Mouse (Mus musculus) naive thymus-derived CD4-positive, alpha-beta T cell, adult 2 months (primary cell): Measurements from ENCODE around the gene Rnaseh2b.

ENCODE experiments used
- DNase-seq: peaks from one replicate; pipeline ENCODE4 v3.0.0-alpha.2; 2011; ENCODE audit warnings: low read depth

Gene Rnaseh2b

DNA sequence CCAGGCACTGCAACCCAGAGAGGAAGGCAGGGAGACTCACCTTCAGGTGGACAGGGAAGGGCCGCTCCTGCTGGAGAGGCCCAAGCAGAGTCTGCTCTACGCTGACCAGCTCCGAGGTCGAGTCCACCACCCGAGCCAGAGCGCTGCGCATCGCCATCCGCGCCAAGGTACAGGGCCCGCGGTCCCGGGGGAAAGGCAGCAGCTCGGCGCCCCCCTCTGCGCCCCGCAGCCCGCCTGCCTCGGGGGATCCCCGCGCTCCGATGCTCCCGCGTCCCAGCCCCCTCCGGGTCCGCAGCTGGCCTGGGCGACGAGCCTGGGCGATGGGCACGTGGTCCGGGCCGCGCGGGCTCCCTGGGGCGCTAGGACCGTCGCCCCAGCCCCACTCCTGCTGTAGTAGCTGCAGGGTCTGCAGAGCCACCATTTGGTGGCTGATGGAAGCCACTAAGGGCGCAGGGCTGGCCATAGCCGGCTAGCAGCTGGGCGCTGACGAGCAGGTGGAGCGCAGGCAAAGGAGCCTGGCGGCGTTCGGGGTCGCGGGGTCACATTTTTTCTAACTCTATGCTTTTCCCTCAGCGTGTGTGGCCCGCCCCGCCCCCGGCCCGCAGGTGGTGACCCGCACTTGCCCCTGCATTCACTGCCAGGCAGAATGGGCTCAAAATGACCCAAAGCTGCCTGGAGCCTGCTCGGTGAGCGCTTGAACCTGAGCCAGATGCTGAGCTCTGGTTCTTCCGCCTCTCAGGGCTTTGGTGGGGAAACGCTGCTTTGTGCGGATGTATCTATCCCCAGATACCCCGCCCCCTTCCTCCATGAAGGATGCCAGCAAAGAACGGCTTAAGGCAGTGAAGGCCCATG lies at the start of gene Rnaseh2b, which contains the start of gene Dleu7:
Rnaseh2b (plus strand) TSS at position 102 of the 852 bp plus-strand sequence.
Dleu7 (minus strand) TSS at position 560 of the 852 bp plus-strand sequence.
- peak; percentile 51 for DNase-seq

DNA sequence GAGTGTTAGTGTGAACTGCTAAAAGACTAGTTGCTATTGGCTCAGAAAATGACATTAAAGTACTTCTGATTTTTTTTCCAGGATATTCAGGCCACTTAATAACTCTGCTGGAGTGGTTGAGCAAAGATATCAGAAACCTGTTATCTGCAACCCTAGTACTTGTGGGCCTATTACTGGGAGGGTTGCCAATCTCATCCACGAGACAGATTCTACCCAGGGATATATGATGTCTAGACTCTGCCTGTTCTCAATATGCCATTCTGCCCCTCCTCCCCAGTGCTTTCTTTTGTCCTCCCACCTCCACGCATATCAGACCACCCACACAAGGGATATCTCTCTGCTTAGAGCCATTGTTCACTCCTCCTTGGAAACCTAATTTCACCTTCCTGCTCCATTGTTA lies 48.9 kb upstream of the Rnaseh2b start:
- no peak for DNase-seq

DNA sequence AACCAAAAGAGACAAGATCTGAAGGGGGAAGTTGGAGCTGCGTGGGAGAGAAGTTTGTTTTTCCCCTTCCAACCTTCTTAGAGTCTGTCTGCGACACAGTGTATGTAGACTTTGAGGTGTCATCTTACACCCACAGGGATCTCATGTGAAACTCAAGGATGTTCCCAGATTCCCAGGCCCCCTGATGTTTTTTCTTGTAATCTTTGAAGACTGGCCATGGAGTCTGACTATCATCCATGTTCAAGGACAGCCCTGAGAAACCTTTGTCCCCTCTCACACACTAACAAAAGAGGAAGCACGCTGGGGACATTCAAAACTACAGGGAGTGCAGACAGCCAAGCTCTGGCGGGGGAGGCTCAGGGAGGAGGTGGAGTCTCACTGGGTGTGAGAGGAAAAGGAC lies 46.8 kb upstream of the Rnaseh2b start:
- no peak for DNase-seq

DNA sequence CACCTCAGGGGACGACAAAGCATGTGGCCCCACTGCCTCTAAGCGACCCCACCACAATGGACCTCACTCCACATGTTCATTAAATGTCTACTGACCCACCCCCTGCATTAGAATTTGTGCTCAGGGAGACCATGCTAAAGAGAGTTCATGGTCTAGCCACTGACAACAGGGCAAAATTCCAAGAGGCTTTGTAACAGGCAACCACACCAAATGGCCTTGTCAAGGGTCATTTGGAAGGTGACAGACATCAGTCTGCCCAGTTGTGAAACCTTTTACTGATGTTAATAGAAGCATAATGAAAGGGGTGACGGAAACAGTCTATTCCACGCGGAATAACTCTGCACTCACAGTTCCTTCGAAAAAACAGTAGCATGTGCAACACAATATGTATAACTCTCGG lies 44.0 kb upstream of the Rnaseh2b start:
- no peak for DNase-seq

DNA sequence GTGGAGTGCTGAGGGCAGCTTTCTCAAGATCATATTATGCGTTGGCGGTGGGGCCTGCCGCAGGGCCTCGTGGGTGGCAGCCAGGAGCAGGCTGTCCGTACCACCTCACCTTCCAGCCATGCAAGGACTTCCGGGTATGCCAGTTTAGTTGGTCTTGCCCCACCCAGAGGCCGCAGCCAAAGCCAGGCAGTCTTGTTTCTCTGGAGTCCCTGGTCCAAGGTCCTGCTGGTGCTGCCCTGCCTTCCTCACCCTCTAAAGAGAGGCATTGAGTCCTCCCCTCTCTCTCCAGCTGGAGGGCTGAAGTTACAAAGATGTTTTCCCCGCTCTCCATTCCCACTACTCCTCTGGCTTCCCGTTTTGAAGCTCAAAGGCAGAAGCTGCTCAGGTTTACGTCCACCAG lies 43.6 kb upstream of the Rnaseh2b start:
- DNase-seq, result no peak

DNA sequence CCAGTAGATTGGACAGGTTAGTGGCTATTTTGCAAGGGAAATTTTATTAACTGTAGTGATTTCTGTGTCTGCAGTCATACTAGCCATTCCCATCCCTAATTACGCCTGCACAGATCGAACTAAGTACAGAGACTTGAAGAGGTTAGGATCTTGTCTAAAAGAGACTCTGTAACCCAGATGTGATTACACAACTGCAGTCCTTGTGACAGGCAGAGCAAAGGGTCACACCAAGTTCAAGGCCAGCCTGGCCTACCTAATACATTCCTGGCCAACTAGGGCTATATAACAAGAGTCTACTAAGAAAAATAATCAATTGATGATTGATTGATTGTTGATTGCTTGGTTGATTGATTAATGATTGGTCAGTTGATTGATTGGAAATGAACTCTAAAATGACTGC lies 43.1 kb upstream of the Rnaseh2b start:
- no peak for DNase-seq

DNA sequence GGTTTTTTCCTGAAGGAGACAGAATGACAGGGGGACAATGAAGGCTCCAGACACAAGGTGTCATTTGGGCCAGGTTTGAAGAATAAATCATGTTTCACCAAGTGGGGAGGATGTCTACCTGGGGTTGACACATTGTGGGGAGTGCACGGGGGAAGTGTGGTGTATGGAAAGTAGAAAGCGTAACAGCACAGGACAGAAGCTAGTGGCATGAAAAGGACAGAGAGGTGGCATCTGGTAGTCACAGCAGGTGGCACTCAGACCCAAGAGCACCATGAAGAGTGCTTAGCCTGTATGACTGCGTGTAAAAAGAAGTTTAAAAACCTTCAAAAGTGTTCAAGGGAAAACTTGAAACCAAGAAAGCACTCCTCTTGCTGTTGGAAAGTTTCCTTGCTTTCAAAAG lies 42.3 kb upstream of the Rnaseh2b start:
- no peak for DNase-seq

DNA sequence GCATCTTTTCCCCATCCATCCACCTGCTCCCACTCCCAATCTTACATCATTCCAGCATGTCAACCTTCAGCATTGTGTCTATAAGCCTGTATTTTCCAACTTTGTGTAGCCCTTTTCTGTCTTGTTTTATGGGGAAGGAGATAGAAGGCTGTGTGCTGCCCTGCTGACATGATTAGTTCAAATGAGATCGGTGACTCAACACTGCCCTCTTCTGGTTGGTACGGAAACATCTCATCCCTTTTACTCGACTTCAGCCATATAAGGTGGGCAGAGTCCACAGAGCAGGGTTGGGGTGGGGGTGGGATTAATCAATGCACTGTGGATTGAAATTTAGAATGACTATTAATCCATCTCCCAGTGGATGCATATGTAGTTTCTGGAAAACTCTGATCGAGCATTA lies 40.4 kb upstream of the Rnaseh2b start:
- DNase-seq, result peak; percentile 79

DNA sequence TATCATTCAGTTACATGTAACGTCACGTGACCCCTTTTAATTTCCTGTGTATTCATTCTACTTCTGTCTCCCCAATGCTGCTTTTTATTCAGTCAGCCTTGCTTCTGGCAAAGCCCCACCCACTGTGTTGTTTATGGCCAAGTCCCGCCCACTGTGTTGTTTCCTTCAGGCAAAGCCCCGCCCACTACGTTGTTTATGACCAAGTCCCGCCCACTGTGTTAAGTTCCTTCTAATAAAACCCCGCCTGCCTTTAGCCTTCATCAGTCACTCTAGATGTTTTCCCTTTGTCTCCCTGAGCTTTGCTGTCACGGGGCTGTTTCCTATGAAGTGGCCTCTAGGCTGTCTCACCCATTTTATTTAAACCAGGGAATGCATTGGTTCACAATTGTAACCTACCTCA lies 38.0 kb upstream of the Rnaseh2b start:
- no peak for DNase-seq

DNA sequence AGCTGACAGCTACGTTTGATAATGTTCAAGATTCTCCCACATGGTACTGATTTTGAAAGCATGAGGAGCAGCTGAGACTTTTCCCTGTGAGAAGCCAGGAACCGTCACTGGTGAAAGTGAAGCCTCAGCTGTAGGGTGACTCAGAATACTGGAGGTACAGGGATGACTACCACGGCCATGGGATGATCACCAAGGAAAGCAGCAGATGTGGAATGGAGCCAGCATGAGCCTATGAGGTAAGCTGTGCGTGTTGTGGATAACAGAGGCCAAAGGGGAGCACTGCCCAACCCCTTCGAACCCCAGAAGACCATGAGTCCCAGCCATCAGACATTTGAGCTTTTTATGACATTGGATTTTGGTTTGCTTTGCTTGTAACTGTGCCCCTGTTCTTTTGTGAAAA lies 36.3 kb upstream of the Rnaseh2b start:
- DNase-seq, result no peak

DNA sequence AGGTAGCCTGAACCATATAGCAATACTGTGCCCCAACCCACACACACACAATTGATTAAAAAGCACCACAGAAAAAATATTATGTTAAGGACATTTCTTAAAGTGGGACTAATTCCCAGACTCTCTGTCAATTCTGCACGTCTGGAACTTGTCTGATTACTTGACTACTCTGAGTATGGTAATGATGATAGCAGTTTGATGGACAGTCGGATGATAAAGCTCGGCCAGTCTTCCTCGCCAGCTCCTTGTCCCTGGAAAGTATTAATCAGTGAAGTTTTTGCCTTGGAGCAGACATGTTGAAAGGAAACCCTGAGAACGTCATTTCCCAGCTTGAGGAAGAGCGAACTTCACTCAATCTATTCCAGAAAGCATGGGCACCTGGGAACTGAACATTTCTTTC lies 34.3 kb upstream of the Rnaseh2b start:
- no peak for DNase-seq

DNA sequence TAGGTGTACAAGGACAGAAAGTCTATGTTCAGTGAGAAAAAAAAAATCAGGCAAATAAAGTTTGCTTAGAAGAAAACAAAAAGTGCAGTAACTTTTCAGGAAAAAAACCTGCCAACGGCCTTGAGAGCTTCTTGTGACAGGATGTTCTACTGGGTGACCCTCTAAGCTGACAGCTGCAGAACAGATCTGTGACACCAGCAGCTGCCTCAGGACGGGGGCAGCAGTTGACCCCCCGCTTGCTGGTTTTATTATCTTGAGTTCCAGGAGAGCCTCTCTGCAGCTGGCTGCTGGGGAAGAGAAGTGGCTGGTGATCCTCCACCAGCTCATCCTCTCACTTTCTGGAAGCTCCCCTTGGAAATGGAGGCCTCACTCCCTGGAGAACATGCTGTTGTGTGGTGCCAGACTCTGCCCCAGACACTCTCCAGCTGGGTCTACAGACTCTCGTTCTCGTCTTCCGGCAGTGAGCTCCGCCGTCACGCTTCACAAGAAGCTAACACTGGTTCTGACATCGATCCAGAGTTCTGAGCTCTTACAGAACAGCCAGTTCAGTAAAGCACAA lies 33.3 kb upstream of the Rnaseh2b start:
- no peak for DNase-seq

DNA sequence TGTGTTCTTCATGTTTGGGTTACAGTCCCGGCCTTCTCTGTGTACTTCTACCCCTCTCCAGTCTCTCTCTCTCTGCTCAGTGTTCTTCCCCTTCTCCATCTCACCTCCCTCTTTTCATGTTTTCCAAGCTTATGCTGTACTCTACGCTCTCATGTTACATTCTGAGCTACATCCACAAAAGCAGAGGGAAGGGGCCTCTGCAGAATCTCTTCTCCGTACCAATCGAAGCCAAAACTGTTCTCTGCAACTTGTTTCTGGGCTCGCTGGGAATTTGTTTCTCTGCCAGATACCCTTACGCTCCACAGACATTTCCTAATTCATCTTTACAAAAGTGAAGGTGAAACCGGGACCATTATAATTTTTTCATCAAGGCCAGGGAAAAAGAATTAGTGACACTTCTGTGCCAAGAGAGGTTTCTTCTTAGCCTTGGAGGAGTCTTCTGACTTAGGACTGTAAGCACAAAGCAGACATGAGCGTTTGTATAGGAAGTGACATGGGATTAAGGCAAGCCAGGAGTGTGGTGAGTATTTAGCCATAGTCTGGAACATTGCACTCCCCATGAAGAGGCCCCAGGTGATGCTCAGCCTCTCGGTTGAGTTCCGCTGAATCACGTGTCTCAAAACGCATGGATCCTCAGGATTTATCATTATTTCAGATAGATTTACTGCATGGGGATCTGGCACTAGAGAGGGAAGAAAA lies 21.5 kb upstream of the Rnaseh2b start:
- no peak for DNase-seq

DNA sequence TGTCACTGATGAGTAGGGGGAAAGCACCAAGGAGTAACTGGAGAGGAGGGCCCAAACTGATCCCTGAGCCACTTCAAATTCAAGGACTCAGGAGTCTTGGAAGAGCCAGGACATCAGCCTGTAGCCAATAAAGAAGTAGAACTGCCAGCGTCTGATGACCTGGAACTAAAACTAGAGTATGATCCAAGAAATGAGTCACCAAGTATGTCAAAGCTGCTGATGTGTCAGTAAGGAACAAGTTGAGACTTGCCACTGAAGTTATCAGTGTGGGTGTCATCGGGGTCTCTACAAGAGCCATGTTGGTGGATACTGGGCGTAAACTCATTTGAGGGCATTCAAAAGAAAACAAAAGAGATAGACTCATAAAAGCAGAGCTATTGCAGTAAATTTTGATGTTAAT lies 18.8 kb upstream of the Rnaseh2b start:
- DNase-seq, result no peak

DNA sequence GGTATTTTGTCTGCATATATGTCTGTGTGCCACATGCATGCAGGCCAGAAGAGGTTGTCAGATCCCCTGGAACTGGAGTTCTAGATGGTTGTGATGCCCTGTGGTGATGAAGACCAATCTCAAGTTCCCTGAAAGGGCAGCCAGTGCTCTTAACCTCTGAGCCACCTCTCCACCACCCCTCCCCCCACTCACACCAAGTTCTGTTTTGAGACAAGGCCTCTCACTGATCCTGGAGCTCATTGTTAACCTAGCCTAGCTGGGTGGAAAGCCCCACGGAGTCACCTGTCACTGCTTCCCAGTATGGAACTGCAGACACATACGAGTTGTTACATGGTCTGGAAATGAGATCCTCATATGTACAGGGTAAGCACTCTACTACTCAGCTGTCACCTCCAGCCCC lies 9.4 kb upstream of the Rnaseh2b start:
- no peak for DNase-seq

DNA sequence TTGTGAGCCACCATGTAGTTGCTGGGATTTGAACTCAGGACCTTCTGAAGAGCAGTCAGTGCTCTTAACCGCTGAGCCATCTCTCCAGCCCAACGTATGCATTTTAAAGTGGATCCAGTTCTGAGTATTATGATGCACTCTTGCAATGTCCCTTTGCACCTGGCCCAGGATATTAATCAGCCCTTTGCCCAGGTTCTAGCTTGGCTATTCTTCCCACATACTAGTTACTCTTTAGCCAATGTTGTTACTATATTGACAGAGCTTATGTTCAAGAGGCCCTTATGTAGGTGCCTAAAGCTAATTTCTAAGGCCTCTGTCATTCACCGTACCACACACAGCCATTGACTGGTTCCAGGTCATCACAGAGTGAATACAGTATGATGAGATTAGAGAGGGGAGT lies 3.7 kb upstream of the Rnaseh2b start:
- DNase-seq, result no peak

DNA sequence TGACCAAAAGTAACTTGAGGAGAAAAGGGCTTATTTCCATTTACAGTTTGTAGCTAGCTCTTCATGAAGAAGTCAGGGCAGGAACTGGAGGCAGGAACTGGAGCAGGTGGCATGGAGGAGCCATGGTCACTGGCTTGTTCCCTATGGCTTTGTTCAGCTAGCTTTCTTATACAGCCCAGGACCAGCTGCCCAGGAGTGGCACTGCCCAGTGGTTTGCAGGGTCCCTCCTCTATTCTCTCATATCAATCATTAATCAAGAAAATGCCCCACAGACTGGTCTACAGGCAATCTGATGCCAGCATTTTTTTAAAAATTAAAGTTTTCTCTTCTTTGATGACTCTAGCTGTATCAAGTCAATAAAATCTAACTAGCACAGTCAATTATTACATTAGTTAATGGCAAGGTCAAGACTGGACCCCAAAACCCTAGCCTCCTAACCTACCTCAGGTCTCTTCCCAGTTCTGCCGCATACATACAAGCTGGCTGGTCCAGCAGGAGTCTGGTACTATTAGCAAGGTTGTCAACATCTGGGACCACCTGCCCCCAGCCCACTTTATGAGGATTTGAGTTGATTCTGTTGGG lies 892 bp upstream of the Rnaseh2b start:
- no peak for DNase-seq

DNA sequence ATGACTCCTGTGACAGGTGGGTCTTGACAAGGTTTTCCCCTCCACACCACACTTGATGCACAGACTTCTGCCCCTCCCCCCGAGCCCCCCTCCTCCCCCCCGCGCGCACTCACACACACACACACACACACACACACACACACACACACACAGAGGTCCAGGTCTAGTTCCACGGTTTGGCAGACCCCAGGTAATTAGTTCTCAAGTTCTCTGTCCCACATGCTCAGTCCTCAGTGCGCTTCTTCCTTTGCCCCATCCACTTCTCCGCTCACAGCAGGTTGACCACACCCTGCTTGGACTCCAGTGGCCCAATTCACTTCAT lies 262 bp upstream of the Rnaseh2b start:
- no peak for DNase-seq

DNA sequence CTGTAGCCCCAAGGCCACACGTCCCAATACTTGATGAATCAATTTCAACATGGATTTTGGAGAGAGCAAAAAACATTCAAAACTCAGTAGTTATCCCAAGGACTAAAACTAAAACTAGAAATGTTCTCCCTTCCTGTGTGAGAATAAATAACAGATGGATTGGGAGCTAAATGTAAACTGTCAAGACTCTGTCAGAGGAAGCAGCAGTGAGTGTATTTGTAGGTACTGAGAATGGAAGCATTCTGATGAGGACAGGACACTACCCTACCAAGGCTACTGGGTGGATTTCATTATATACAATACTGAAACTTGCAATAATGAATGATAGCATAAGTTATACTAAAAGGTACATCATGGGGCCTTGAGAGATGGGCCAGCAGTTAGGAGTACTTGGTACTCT lies 6.4 kb downstream of the Rnaseh2b start:
- no peak for DNase-seq

DNA sequence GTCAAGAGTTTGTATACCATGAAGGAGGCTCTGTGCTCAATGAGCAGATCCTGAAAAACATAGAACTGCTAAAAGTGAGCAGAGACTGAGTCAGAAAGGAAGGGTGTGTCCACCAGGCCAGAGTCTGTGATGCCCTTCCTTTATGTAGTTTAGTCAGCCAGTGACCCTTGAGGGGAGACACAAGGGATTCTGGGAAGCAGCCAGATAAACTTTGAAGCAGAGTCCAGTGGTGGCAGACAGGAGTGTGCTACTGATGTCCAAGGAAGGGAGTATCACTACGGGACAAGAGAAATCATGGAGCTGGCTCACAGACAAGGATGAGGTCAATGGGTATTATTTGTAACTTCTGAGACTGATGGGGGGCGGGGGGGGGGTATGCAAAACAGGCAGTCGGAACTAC lies 7.6 kb downstream of the Rnaseh2b start:
- DNase-seq, result no peak

DNA sequence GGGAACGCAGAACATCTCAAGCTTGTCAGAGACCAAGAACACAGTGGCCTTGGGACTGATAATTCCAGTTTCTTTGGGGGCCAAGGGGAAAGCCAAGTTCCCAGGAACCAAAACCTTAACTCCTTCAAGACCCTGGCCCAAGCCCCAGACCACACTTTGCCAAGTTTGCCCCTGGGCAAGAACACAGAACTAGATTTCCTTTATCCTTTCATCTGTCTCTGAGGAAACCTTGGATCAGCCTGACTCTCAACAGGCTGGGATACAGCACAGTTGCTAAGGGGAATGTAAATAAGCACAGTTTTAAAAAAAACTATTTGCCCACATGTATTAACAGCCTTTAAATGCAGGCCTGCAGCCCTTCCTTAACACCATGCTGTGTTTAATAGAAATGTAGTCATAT lies 15.2 kb downstream of the Rnaseh2b start:
- DNase-seq, result no peak

DNA sequence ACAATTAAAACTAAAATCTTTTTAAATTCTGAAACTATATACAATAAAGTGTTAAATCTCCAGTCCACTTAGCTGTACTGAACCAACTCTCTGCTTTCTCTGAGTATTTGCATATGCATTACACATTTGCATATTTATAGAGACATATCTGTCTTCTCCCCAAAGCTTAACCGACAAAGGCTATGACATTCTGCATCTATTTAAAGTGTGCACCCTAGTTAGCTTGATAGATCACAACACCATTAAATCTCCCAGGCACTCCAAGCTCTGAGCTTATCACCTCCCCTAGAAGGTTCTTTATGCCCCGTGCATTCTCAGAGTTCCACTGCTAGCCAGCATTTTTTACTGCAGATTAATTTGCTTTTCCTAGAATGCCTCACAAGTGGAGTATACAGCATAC lies 16.6 kb downstream of the Rnaseh2b start:
- no peak for DNase-seq

DNA sequence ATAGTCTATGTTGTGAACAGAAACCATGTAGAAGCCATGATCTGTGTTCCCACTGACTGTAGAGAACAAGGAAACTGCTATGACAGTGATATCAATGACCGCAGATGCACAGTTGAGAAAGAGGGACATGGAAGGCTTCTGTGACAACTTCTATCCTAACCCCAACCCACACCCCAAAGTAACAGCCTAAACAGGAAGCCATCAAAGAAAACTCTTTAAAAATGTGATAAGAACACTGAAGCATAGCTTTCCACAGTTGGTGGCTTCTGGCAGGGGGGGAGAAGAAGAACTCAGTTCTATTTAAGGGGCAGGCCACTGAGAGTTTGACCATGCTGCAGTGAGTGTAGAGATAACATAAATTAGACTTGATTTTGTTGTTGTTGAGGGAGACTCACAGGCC lies 19.3 kb downstream of the Rnaseh2b start:
- DNase-seq, result no peak
